Mouse (Mus musculus): ENCODE data around the gene Fam205c.

DNA sequence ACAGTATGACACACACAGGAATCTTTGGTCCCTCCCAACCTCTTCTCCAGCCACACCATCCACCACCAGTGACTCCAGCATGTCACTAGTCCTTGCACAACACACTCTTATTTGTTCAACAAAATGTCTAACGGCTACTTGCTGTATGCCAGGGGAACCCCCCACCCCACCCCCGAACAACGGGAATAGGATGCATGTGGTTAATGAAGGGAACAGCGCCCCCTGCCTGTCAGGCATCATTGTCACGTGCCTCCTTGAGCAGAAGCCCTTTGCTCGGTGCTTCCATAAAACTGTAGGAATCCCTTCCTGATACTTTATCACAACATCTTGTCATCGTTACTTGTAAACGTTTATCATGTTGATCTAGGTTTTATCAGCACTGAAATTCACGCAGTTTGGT, 28.1 kb upstream of the Fam205c start:
- TF ChIP-seq CTCF (IDR thresholded peaks at IDR 0.05; ENCODE audit: low read depth, low read length) (peak; percentile 63), POLR2A (IDR thresholded peaks at IDR 0.05; ENCODE audit: extremely low read depth, insufficient read depth, low read length) (no peak)
